Mouse (Mus musculus) limb, embryonic 14.5 days (tissue): ENCODE results near the gene Ap2a1. TPM values are rescaled to one million over a fixed set of nuclear protein-coding genes. Genes with fewer than 3 reads are reported as not detected.

Experiments
- ATAC-seq: fragments of 200-750 bp; cut with Nextera tagmentation; 2 replicates; pipeline ENCODE4 v1.8.0; 2017; ENCODE audit warnings: low read depth, moderate number of reproducible peaks, moderate TSS enrichment; ENCODE audit not compliant: low FRiP score
- DNase-seq: peaks from one replicate; pipeline ENCODE4 v3.0.0-alpha.2; 2015; ENCODE audit warnings: low spot score
- H3K27ac ChIP-seq: fragments of 300-500 bp; sonication (generic); replicated peaks from 2 replicates; pipeline ENCODE4 v1.5.1; 2014; ENCODE audit warnings: low read depth, mild to moderate bottlenecking, low read length, moderate library complexity, mixed read lengths
- H3K27me3 ChIP-seq: fragments of 300-500 bp; sonication (generic); 2 replicates; pipeline ENCODE4 v1.6.1; 2014; ENCODE audit warnings: low read length, mixed read lengths; ENCODE audit not compliant: control insufficient read depth, insufficient read depth
- H3K36me3 ChIP-seq: fragments of 300-500 bp; sonication (generic); 2 replicates; pipeline ENCODE4 v1.6.1; 2014; ENCODE audit warnings: mild to moderate bottlenecking, low read length, moderate library complexity, mixed read lengths; ENCODE audit not compliant: control insufficient read depth, insufficient read depth
- H3K4me1 ChIP-seq: fragments of 300-500 bp; sonication (generic); 2 replicates; pipeline ENCODE4 v1.6.1; 2014; ENCODE audit warnings: antibody characterized with exemption, low read length, mixed read lengths; ENCODE audit not compliant: control insufficient read depth, insufficient read depth
- H3K4me2 ChIP-seq: fragments of 300-500 bp; sonication (generic); replicated peaks from 2 replicates; pipeline ENCODE4 v1.6.1; 2014; ENCODE audit warnings: low read depth, mild to moderate bottlenecking, low read length, moderate library complexity; ENCODE audit not compliant: severe bottlenecking
- H3K4me3 ChIP-seq: fragments of 300-500 bp; sonication (generic); replicated peaks from 2 replicates; pipeline ENCODE4 v1.5.1; 2014; ENCODE audit warnings: low read length
- H3K9ac ChIP-seq: fragments of 300-500 bp; sonication (generic); 2 replicates; pipeline ENCODE4 v1.6.1; 2014; ENCODE audit warnings: mild to moderate bottlenecking, low read depth, low read length, moderate library complexity; ENCODE audit not compliant: severe bottlenecking
- H3K9me3 ChIP-seq: fragments of 300-500 bp; sonication (generic); 2 replicates; pipeline ENCODE4 v1.6.1; 2016; ENCODE audit warnings: low read length; ENCODE audit not compliant: control insufficient read depth
- POLR2A ChIP-seq: fragments of 200-500 bp; IDR thresholded peaks from 2 replicates; pipeline ENCODE4 v1.8.0; 2012; ENCODE audit warnings: inconsistent platforms, mild to moderate bottlenecking, moderate library complexity, borderline replicate concordance; ENCODE audit not compliant: insufficient read depth, insufficient read length; ENCODE audit errors: extremely low read depth
- WGBS: fragments of 180-500 bp; shearing (Covaris S2); extraction: QIAGEN DNeasy Blood & Tissue Kit; methylation state at CpG from one replicate; pipeline ENCODE4 v1.1.7; 2014; 5-methylcytosine and 5-hydroxymethylcytosine counted together
- polyA plus RNA-seq, 2 experiments: library from polyadenylated mRNA; depleted of rRNA in 1 of 2; stranded (reverse) in 1 of 2; unstranded in 1 of 2; fragments of >200 nt; fragmentation: Nextera tagmentation in 1 of 2; extraction: Ambion mirVana in 1 of 2; gene quantifications; 2 replicates each; pipeline versions ENCODE4 v1.2.1 to v1.2.3; 2012 to 2014

The Ap2a1 gene
- polyA plus RNA-seq, 2 experiments: 75.7 to 113 TPM

GRCm38 (mm10) chr7:44856265-44856916 is 72.9 kb downstream of the Ap2a1 start:
- TF ChIP-seq POLR2A: no peak
- H3K9me3 ChIP-seq: no peaks in the 10 kb centered on the region
- peak overlapping the region; percentile 79; the same call in 1 of the 2 replicates for H3K27ac ChIP-seq
- no peak overlapping the region for H3K9ac ChIP-seq
- ATAC-seq (no peak), DNase-seq (no peak)
- H3K36me3 ChIP-seq: peaks cover 22% of the 10 kb centered on the region
- H3K27me3 ChIP-seq: no peaks in the 10 kb centered on the region
- H3K4me2 ChIP-seq: peak overlapping the region; percentile 92
- H3K4me1 ChIP-seq: peaks cover 21% of the 10 kb centered on the region
- WGBS: 65% methylated on average over 9 of the region's 9 CpGs
- peak overlapping the region; percentile 74 for H3K4me3 ChIP-seq

GRCm38 (mm10) chr7:44855036-44855435 is 74.3 kb downstream of the Ap2a1 start:
- peaks cover 16% of the 10 kb centered on the region for H3K36me3 ChIP-seq
- H3K27me3 ChIP-seq: no peaks in the 10 kb centered on the region
- H3K4me1 ChIP-seq: peaks cover 27% of the 10 kb centered on the region
- ATAC-seq (no peak), DNase-seq (no peak)
- peak overlapping the region; percentile 51 for H3K4me3 ChIP-seq
- no peaks in the 10 kb centered on the region for H3K9me3 ChIP-seq
- peak overlapping the region; percentile 54 for H3K9ac ChIP-seq
- peak overlapping the region; percentile 95 for H3K4me2 ChIP-seq
- 47% methylated on average over 10 of the region's 10 CpGs for WGBS
- no peak for TF ChIP-seq POLR2A
- peak overlapping the region; percentile 84 for H3K27ac ChIP-seq

- DNase-seq: peak; percentile 76
- H3K27me3 ChIP-seq: no peaks in the 10 kb centered on the region
- H3K4me2 ChIP-seq: peak overlapping the region; percentile 95
- H3K4me1 ChIP-seq: peaks cover 27% of the 10 kb centered on the region
- H3K27ac ChIP-seq: peak overlapping the region; percentile 84
- peak; percentile 53; the same call in 1 of the 2 replicates for TF ChIP-seq POLR2A
- WGBS: 2% methylated on average over 45 of the region's 45 CpGs
- ATAC-seq: peak; percentile 17; the same call in 1 of the 2 replicates
- peak overlapping the region; percentile 54 for H3K9ac ChIP-seq
- peak overlapping the region; percentile 51 for H3K4me3 ChIP-seq
- no peaks in the 10 kb centered on the region for H3K9me3 ChIP-seq
- peaks cover 16% of the 10 kb centered on the region for H3K36me3 ChIP-seq
Measured at GRCm38 (mm10) chr7:44854356-44855031, 74.8 kb downstream of the Ap2a1 start.

GRCm38 (mm10) chr7:44853596-44854355 is 75.5 kb downstream of the Ap2a1 start:
- H3K4me2 ChIP-seq: peak overlapping the region; percentile 95
- ATAC-seq: no peak
- peak overlapping the region; percentile 54 for H3K9ac ChIP-seq
- H3K4me1 ChIP-seq: peaks cover 27% of the 10 kb centered on the region
- no peaks in the 10 kb centered on the region for H3K9me3 ChIP-seq
- peaks cover 16% of the 10 kb centered on the region for H3K36me3 ChIP-seq
- peak overlapping the region; percentile 51 for H3K4me3 ChIP-seq
- 31% methylated on average over 26 of the region's 26 CpGs for WGBS
- peak overlapping the region; percentile 84 for H3K27ac ChIP-seq
- no peak for DNase-seq
- H3K27me3 ChIP-seq: no peaks in the 10 kb centered on the region
- no peak for TF ChIP-seq POLR2A

- no peak overlapping the region for H3K4me2 ChIP-seq
- peaks cover 16% of the 10 kb centered on the region for H3K36me3 ChIP-seq
- 95% methylated on average over 2 of the region's 2 CpGs for WGBS
- no peak for TF ChIP-seq POLR2A
- H3K9me3 ChIP-seq: no peaks in the 10 kb centered on the region
- no peak overlapping the region for H3K4me3 ChIP-seq
- no peak for DNase-seq
- no peaks in the 10 kb centered on the region for H3K27me3 ChIP-seq
- H3K9ac ChIP-seq: no peak overlapping the region
- H3K27ac ChIP-seq: no peak overlapping the region
- peaks cover 27% of the 10 kb centered on the region for H3K4me1 ChIP-seq
- no peak for ATAC-seq
Measured at GRCm38 (mm10) chr7:44853065-44853464, 76.2 kb downstream of the Ap2a1 start.
